Mouse (Mus musculus): ENCODE measurements around the gene Dclk1. TPM values are rescaled to one million over a fixed set of nuclear protein-coding genes. Genes with fewer than 3 reads are reported as not detected.

Dclk1 gene
- polyA plus RNA-seq, 1 experiment from 2014 or later = 15.3 TPM

- H3K27me3 ChIP-seq (replicated peaks) = no peaks in the 10 kb centered on the region
- H3K4me2 ChIP-seq (replicated peaks) = no peak overlapping the region
Observed at GRCm38 (mm10) chr3:55378591-55378990, 136.4 kb downstream of the Dclk1 start.

GRCm38 (mm10) chr3:55380471-55380870 is 138.3 kb downstream of the Dclk1 start:
- no peaks in the 10 kb centered on the region for H3K4me1 ChIP-seq (replicated peaks)
- H3K36me3 ChIP-seq = no peaks in the 10 kb centered on the region
- no peak overlapping the region for H3K4me3 ChIP-seq (replicated peaks)
- H3K4me2 ChIP-seq (replicated peaks) = no peak overlapping the region
- H3K9ac ChIP-seq = no peak overlapping the region
- H3K9me3 ChIP-seq = no peaks in the 10 kb centered on the region
- no peak for ATAC-seq
- no peaks in the 10 kb centered on the region for H3K27me3 ChIP-seq (replicated peaks)
- H3K27ac ChIP-seq = no peak overlapping the region
- 51% methylated on average over 9 of the region's 9 CpGs for WGBS

More at GRCm38 (mm10) chr3:55378591-55378990, 136.4 kb downstream of the Dclk1 start:
- no peaks in the 10 kb centered on the region for H3K9me3 ChIP-seq
- H3K4me1 ChIP-seq (replicated peaks) = no peaks in the 10 kb centered on the region
- no peak overlapping the region for H3K4me3 ChIP-seq (replicated peaks)
- ATAC-seq = no peak
- H3K36me3 ChIP-seq = no peaks in the 10 kb centered on the region
- H3K27ac ChIP-seq = no peak overlapping the region
- 95% methylated on average over 6 of the region's 6 CpGs for WGBS
- no peak overlapping the region for H3K9ac ChIP-seq

- H3K9ac ChIP-seq = no peak overlapping the region
- 58% methylated on average over 3 of the region's 3 CpGs for WGBS
- H3K4me2 ChIP-seq (replicated peaks) = no peak overlapping the region
- no peaks in the 10 kb centered on the region for H3K9me3 ChIP-seq
- H3K27me3 ChIP-seq (replicated peaks) = no peaks in the 10 kb centered on the region
- no peak for ATAC-seq
- no peak overlapping the region for H3K27ac ChIP-seq
- H3K36me3 ChIP-seq = no peaks in the 10 kb centered on the region
- no peak overlapping the region for H3K4me3 ChIP-seq (replicated peaks)
- H3K4me1 ChIP-seq (replicated peaks) = no peaks in the 10 kb centered on the region
Observed at GRCm38 (mm10) chr3:55392605-55393004, 150.4 kb downstream of the Dclk1 start.

- Histone ChIP-seq H3K36me3 (no peaks in the 10 kb centered on the region), H3K4me2 (replicated peaks) (no peak overlapping the region), H3K27me3 (replicated peaks) (no peaks in the 10 kb centered on the region), H3K27ac (no peak overlapping the region), H3K4me1 (replicated peaks) (no peaks in the 10 kb centered on the region), H3K9ac (no peak overlapping the region), H3K9me3 (no peaks in the 10 kb centered on the region), H3K4me3 (replicated peaks) (no peak overlapping the region)
- ATAC-seq = no peak
- WGBS = 65% methylated on average over 3 of the region's 3 CpGs
Observed at GRCm38 (mm10) chr3:55393549-55393948, 151.4 kb downstream of the Dclk1 start.

- no peaks in the 10 kb centered on the region for H3K9me3 ChIP-seq
- ATAC-seq = no peak
Observed at GRCm38 (mm10) chr3:55396792-55397191, 154.6 kb downstream of the Dclk1 start.

GRCm38 (mm10) chr3:55397752-55398693 is 155.9 kb downstream of the Dclk1 start:
- Histone ChIP-seq H3K27ac (no peak overlapping the region), H3K4me1 (replicated peaks) (no peaks in the 10 kb centered on the region), H3K4me3 (replicated peaks) (no peak overlapping the region), H3K9ac (no peak overlapping the region), H3K9me3 (no peaks in the 10 kb centered on the region), H3K4me2 (replicated peaks) (no peak overlapping the region), H3K36me3 (no peaks in the 10 kb centered on the region), H3K27me3 (replicated peaks) (no peaks in the 10 kb centered on the region)
- ATAC-seq = no peak
- WGBS = 80% methylated on average over 6 of the region's 6 CpGs

More at GRCm38 (mm10) chr3:55396792-55397191, 154.6 kb downstream of the Dclk1 start:
- Histone ChIP-seq H3K36me3 (no peaks in the 10 kb centered on the region), H3K4me1 (replicated peaks) (no peaks in the 10 kb centered on the region), H3K27me3 (replicated peaks) (no peaks in the 10 kb centered on the region), H3K4me3 (replicated peaks) (no peak overlapping the region), H3K4me2 (replicated peaks) (no peak overlapping the region), H3K27ac (no peak overlapping the region), H3K9ac (no peak overlapping the region)
- WGBS = 77% methylated on average over 2 of the region's 2 CpGs

- Histone ChIP-seq H3K9me3 (no peaks in the 10 kb centered on the region), H3K27ac (no peak overlapping the region), H3K4me3 (replicated peaks) (no peak overlapping the region), H3K9ac (no peak overlapping the region), H3K36me3 (no peaks in the 10 kb centered on the region), H3K4me2 (replicated peaks) (no peak overlapping the region), H3K27me3 (replicated peaks) (no peaks in the 10 kb centered on the region), H3K4me1 (replicated peaks) (no peaks in the 10 kb centered on the region)
- ATAC-seq = no peak
- WGBS = 67% methylated on average over 1 of the region's 1 CpGs
Observed at GRCm38 (mm10) chr3:55401236-55401635, 159.1 kb downstream of the Dclk1 start.

- Histone ChIP-seq H3K4me1 (replicated peaks) (no peaks in the 10 kb centered on the region), H3K9ac (no peak overlapping the region), H3K9me3 (no peaks in the 10 kb centered on the region), H3K27me3 (replicated peaks) (no peaks in the 10 kb centered on the region), H3K36me3 (no peaks in the 10 kb centered on the region), H3K4me3 (replicated peaks) (no peak overlapping the region), H3K4me2 (replicated peaks) (no peak overlapping the region), H3K27ac (no peak overlapping the region)
- 98% methylated on average over 7 of the region's 7 CpGs for WGBS
- no peak for ATAC-seq
Observed at GRCm38 (mm10) chr3:55404751-55405150, 162.6 kb downstream of the Dclk1 start.

- no peaks in the 10 kb centered on the region for H3K4me1 ChIP-seq (replicated peaks)
- H3K4me3 ChIP-seq (replicated peaks) = no peak overlapping the region
- ATAC-seq = no peak
- H3K27ac ChIP-seq = no peak overlapping the region
- H3K27me3 ChIP-seq (replicated peaks) = no peaks in the 10 kb centered on the region
- no peaks in the 10 kb centered on the region for H3K36me3 ChIP-seq
- H3K9me3 ChIP-seq = no peaks in the 10 kb centered on the region
- 83% methylated on average over 7 of the region's 7 CpGs for WGBS
- no peak overlapping the region for H3K4me2 ChIP-seq (replicated peaks)
- H3K9ac ChIP-seq = no peak overlapping the region
Observed at GRCm38 (mm10) chr3:55406616-55407015, 164.5 kb downstream of the Dclk1 start.

GRCm38 (mm10) chr3:55411547-55411946 is 169.4 kb downstream of the Dclk1 start:
- no peaks in the 10 kb centered on the region for H3K36me3 ChIP-seq
- H3K4me3 ChIP-seq (replicated peaks) = no peak overlapping the region
- no peaks in the 10 kb centered on the region for H3K9me3 ChIP-seq
- H3K4me2 ChIP-seq (replicated peaks) = no peak overlapping the region
- H3K4me1 ChIP-seq (replicated peaks) = no peaks in the 10 kb centered on the region
- no peak overlapping the region for H3K27ac ChIP-seq
- H3K27me3 ChIP-seq (replicated peaks) = no peaks in the 10 kb centered on the region
- no peak for ATAC-seq
- H3K9ac ChIP-seq = no peak overlapping the region

- no peak overlapping the region for H3K4me3 ChIP-seq (replicated peaks)
- peak overlapping the region; percentile 45 for H3K4me2 ChIP-seq (replicated peaks)
- ATAC-seq = no peak
- H3K9me3 ChIP-seq = no peaks in the 10 kb centered on the region
- no peaks in the 10 kb centered on the region for H3K27me3 ChIP-seq (replicated peaks)
- H3K27ac ChIP-seq = no peak overlapping the region
- H3K36me3 ChIP-seq = no peaks in the 10 kb centered on the region
- 25% methylated on average over 14 of the region's 14 CpGs for WGBS
- H3K9ac ChIP-seq = no peak overlapping the region
- no peaks in the 10 kb centered on the region for H3K4me1 ChIP-seq (replicated peaks)
Observed at GRCm38 (mm10) chr3:55415527-55415950, 173.4 kb downstream of the Dclk1 start.

- H3K27me3 ChIP-seq (replicated peaks) = no peaks in the 10 kb centered on the region
- no peaks in the 10 kb centered on the region for H3K9me3 ChIP-seq
- H3K4me2 ChIP-seq (replicated peaks) = no peak overlapping the region
- 72% methylated on average over 6 of the region's 6 CpGs for whole genome bisulfite sequencing
- H3K36me3 ChIP-seq = no peaks in the 10 kb centered on the region
- no peak overlapping the region for H3K4me3 ChIP-seq (replicated peaks)
- no peak overlapping the region for H3K9ac ChIP-seq
- no peak for ATAC-seq
- no peaks in the 10 kb centered on the region for H3K4me1 ChIP-seq (replicated peaks)
- no peak overlapping the region for H3K27ac ChIP-seq
Observed at GRCm38 (mm10) chr3:55418845-55419244, 176.7 kb downstream of the Dclk1 start.

- Histone ChIP-seq H3K4me3 (replicated peaks) (no peak overlapping the region), H3K4me2 (replicated peaks) (no peak overlapping the region), H3K4me1 (replicated peaks) (no peaks in the 10 kb centered on the region), H3K9ac (no peak overlapping the region), H3K27me3 (replicated peaks) (no peaks in the 10 kb centered on the region), H3K36me3 (no peaks in the 10 kb centered on the region), H3K27ac (no peak overlapping the region), H3K9me3 (no peaks in the 10 kb centered on the region)
- no peak for ATAC-seq
- WGBS = 36% methylated on average over 3 of the region's 3 CpGs
Observed at GRCm38 (mm10) chr3:55419334-55419733, 177.2 kb downstream of the Dclk1 start.
